Mouse (Mus musculus) intestine, postnatal 0 days (tissue): Measurements from ENCODE around the gene Usp12. TPM values are rescaled to one million over a fixed set of nuclear protein-coding genes. Genes with fewer than 3 reads are reported as not detected.

Experiments
- ATAC-seq: fragments of 200-750 bp; cut with Nextera tagmentation; 2 replicates; pipeline ENCODE4 v1.8.0; 2017; ENCODE audit warnings: mild to moderate bottlenecking, moderate TSS enrichment, moderate library complexity
- H3K27ac ChIP-seq: fragments of 300-500 bp; sonication (generic); 2 replicates; pipeline ENCODE4 v1.5.1; 2014; ENCODE audit warnings: mild to moderate bottlenecking, low read depth, low read length, moderate library complexity
- H3K27me3 ChIP-seq: fragments of 300-500 bp; sonication (generic); replicated peaks from 2 replicates; pipeline ENCODE4 v1.6.1; 2014; ENCODE audit warnings: low read length, mixed read lengths; ENCODE audit not compliant: control insufficient read depth, insufficient read depth
- H3K36me3 ChIP-seq: fragments of 300-500 bp; sonication (generic); 2 replicates; pipeline ENCODE4 v1.6.1; 2014; ENCODE audit warnings: mild to moderate bottlenecking, moderate library complexity; ENCODE audit not compliant: control insufficient read depth, insufficient read depth
- H3K4me1 ChIP-seq: fragments of 300-500 bp; sonication (generic); replicated peaks from 2 replicates; pipeline ENCODE4 v1.6.1; 2014; ENCODE audit warnings: antibody characterized with exemption, low read length, mixed read lengths; ENCODE audit not compliant: control insufficient read depth, insufficient read depth
- H3K4me2 ChIP-seq: fragments of 300-500 bp; sonication (generic); replicated peaks from 2 replicates; pipeline ENCODE4 v1.6.1; 2014; ENCODE audit warnings: low read depth, mild to moderate bottlenecking, moderate library complexity
- H3K4me3 ChIP-seq: fragments of 300-500 bp; sonication (generic); 2 replicates; pipeline ENCODE4 v1.5.1; 2014; ENCODE audit warnings: low read depth, low read length
- H3K9ac ChIP-seq: fragments of 300-500 bp; sonication (generic); 2 replicates; pipeline ENCODE4 v1.6.1; 2014; ENCODE audit warnings: mild to moderate bottlenecking, low read depth, low read length
- H3K9me3 ChIP-seq: fragments of 300-500 bp; sonication (generic); 2 replicates; pipeline ENCODE4 v1.6.1; 2016; ENCODE audit warnings: mixed run types; ENCODE audit not compliant: control insufficient read depth
- CTCF ChIP-seq: sonication (generic); IDR thresholded peaks from 2 replicates; pipeline ENCODE4 v1.5.1; 2016; ENCODE audit warnings: low read depth, mild to moderate bottlenecking, control low read depth, antibody characterized with exemption, moderate library complexity
- WGBS: fragments of 180-500 bp; shearing (Covaris S2); extraction: QIAGEN DNeasy Blood & Tissue Kit; methylation state at CpG from one replicate; pipeline ENCODE4 v1.1.7; 2014; 5-methylcytosine and 5-hydroxymethylcytosine counted together
- polyA plus RNA-seq: library from polyadenylated mRNA; unstranded; fragments of >200 nt; fragmentation: Nextera tagmentation; extraction: Ambion mirVana; gene quantifications from 2 replicates; pipeline ENCODE4 v1.2.1, GENCODE M21; 2015

Gene Usp12
- polyA plus RNA-seq, 1 experiment from 2014 or later, result 21.7 TPM

DNA sequence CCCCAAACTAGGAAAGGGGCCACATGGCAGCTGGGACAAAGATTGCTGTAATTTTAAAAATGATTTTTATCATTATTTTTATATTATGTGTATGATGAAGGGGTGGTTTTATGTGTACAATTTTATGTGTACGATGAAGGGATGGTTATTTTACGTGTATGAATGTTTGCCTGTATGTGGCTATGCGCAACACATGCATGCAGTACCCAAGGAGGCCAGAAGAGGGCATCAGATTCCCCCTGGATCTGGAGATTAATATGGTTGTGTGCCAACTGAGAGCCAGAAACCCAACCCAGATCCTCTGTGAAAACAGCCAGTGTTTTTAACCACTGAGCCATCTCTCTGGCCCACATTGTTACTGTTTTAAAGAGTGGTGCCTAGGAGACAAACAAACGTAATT lies 90.6 kb downstream of the Usp12 start:
- no peak overlapping the region for H3K4me2 ChIP-seq

DNA sequence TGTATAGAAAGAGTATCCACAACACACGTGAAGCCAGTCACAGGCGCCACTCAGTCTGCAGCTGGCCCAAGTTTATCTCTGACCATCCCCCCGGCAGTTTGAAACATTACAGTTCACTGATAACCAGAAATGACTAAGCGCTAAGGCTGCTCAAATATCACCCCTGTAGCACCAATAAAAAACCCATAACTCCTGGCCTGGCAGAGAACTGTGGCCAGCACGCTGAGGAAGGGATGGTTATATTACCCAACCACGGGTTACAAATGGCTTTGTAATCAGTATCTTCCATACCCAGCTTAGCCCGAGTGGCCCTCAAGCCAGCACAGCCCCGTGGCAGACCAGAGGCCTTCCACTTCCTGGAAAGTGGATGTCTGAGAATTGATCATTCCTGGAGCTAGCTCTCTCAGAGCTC lies 91.1 kb downstream of the Usp12 start:
- no peak overlapping the region for H3K9ac ChIP-seq
- TF ChIP-seq CTCF, result no peak
- H3K4me2 ChIP-seq, result no peak overlapping the region
- ATAC-seq, result peak; percentile 97
- H3K27ac ChIP-seq, result peak overlapping the region; percentile 88
- no peaks in the 10 kb centered on the region for H3K9me3 ChIP-seq
- H3K4me3 ChIP-seq, result no peak overlapping the region
- H3K36me3 ChIP-seq, result no peaks in the 10 kb centered on the region
- peaks cover 4% of the 10 kb centered on the region; the same call in 1 of the 2 replicates for H3K4me1 ChIP-seq
- H3K27me3 ChIP-seq, result no peaks in the 10 kb centered on the region
- 19% methylated on average over 8 of the region's 8 CpGs for WGBS

More for the DNA sequence above, 90.6 kb downstream of the Usp12 start:
- Histone ChIP-seq H3K36me3 (no peaks in the 10 kb centered on the region), H3K9me3 (no peaks in the 10 kb centered on the region), H3K27me3 (no peaks in the 10 kb centered on the region), H3K4me1 (peaks cover 4% of the 10 kb centered on the region; the same call in 1 of the 2 replicates), H3K9ac (no peak overlapping the region), H3K4me3 (no peak overlapping the region), H3K27ac (peak overlapping the region; percentile 88)
- peak; percentile 77 for TF ChIP-seq CTCF
- whole genome bisulfite sequencing, result 94% methylated on average over 4 of the region's 4 CpGs
- no peak for ATAC-seq

DNA sequence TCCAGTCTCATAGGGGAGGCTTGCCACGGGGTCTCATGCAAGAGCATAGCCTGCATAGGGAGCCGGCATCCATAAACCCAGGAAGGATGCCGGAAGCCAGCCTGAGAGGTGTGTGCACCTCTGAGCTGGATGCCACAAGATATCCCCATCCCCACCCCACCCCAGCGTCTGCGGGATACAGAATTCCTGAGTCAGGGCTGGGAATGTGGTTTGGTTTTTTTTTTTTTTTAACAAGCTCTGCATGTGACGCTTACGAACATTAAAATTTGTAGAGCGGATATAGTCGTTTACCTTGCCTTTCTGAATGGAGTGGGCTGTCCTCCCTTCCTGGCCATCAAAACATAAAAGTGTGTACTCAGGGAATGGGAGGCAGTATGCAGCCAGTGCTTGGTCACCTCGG lies 94.7 kb downstream of the Usp12 start:
- Histone ChIP-seq H3K27me3 (no peaks in the 10 kb centered on the region), H3K36me3 (no peaks in the 10 kb centered on the region), H3K4me3 (no peak overlapping the region), H3K9me3 (no peaks in the 10 kb centered on the region), H3K27ac (no peak overlapping the region), H3K9ac (no peak overlapping the region), H3K4me2 (no peak overlapping the region), H3K4me1 (peaks cover 4% of the 10 kb centered on the region; the same call in 1 of the 2 replicates)
- WGBS, result 64% methylated on average over 10 of the region's 10 CpGs
- TF ChIP-seq CTCF, result no peak
- no peak for ATAC-seq

DNA sequence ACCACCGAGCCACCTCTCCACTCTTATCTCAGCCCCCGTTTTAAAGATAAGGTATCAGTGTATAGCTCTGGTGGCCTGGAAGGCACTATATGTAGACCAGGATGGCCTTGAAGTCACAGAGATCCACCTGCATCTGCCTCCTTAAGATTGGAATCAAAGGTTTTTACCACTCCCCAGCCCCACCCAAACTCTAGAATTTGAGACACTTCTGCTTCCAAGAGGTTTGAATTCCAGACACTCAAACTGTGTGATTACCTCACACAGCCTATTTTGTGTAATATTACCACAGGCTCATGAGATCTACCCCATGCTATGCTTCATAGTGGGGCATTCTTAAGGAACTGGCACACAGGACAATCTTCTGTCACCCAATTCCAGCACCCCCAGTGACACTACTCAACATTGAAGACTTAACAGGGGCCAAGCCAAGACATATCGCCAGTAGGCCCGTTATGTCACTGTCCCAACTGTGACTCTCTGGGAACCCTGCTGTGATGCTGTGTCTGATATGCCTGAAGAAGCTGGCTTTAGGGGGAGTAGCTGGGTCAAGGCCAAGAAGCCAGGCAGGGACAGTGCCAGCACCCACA lies 95.3 kb downstream of the Usp12 start:
- H3K9ac ChIP-seq, result no peak overlapping the region
- peaks cover 4% of the 10 kb centered on the region; the same call in 1 of the 2 replicates for H3K4me1 ChIP-seq
- H3K36me3 ChIP-seq, result no peaks in the 10 kb centered on the region
- no peaks in the 10 kb centered on the region for H3K27me3 ChIP-seq
- H3K4me2 ChIP-seq, result no peak overlapping the region
- no peaks in the 10 kb centered on the region for H3K9me3 ChIP-seq
- ATAC-seq, result no peak
- H3K4me3 ChIP-seq, result no peak overlapping the region
- H3K27ac ChIP-seq, result no peak overlapping the region
- TF ChIP-seq CTCF, result no peak
- 75% methylated on average over 4 of the region's 4 CpGs for WGBS

DNA sequence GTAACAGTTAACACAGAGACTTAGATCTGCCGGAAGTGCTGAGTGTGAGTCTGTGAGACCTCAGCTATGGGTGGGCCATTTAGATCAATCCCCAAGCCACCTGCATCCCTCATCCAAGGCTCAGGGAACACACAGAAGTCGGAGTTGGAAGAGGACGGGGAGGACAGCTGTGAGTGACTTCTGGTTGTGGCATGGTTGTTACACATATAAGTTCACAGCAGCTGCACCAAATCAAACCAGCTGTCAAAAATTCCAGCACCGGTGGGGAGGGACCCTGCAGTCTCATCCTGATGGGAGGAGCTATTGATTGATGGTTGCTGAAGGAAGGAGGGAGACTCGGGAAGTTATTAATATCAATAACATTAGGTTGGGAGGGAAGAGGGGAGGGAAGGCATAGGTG lies 99.3 kb downstream of the Usp12 start:
- Histone ChIP-seq H3K36me3 (no peaks in the 10 kb centered on the region), H3K9ac (no peak overlapping the region), H3K9me3 (no peaks in the 10 kb centered on the region), H3K4me1 (peaks cover 7% of the 10 kb centered on the region; the same call in 1 of the 2 replicates), H3K27me3 (no peaks in the 10 kb centered on the region), H3K4me3 (no peak overlapping the region), H3K27ac (no peak overlapping the region), H3K4me2 (no peak overlapping the region)
- 58% methylated on average over 5 of the region's 5 CpGs for WGBS
- no peak for ATAC-seq
- TF ChIP-seq CTCF, result no peak

DNA sequence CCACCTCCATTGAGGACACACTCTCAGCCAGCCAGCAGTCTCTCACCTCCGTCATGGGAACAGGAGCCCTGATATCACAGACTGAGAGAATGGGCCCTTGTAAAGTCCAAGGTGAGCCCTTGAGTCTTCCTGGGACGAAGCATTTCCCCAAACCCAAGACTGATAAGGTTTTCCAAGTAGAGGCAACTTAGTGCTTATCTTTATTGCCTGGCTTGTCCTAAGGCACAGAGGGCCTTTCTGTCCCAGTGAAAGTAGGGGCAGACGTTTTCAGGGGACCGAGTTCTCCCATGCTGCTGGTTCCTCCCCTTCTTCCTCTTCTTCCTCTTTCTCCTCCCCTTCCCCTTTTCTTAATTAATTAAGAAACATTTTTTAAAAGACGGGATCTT lies 101.8 kb downstream of the Usp12 start:
- Histone ChIP-seq H3K36me3 (no peaks in the 10 kb centered on the region), H3K27ac (peak overlapping the region; percentile 95), H3K4me2 (peak overlapping the region; percentile 28), H3K4me1 (peaks cover 7% of the 10 kb centered on the region; the same call in 1 of the 2 replicates), H3K4me3 (no peak overlapping the region), H3K9me3 (no peaks in the 10 kb centered on the region), H3K27me3 (no peaks in the 10 kb centered on the region), H3K9ac (no peak overlapping the region)
- 32% methylated on average over 5 of the region's 5 CpGs for WGBS
- TF ChIP-seq CTCF, result no peak
- peak; percentile 79 for ATAC-seq
